Mouse (Mus musculus) limb, embryonic 15.5 days (tissue): ENCODE data around the gene Plekhm2. TPM values are rescaled to one million over a fixed set of nuclear protein-coding genes. Genes with fewer than 3 reads are reported as not detected.
A peak's percentile ranks its signal among the peaks of the same experiment; 100 is the strongest.

Source experiments
- ATAC-seq: fragments of 200-750 bp; cut with Nextera tagmentation; 2 replicates; pipeline ENCODE4 v1.8.0; 2017; ENCODE audit warnings: low read depth, moderate TSS enrichment; ENCODE audit not compliant: insufficient number of reproducible peaks, low FRiP score, low TSS enrichment
- H3K27ac ChIP-seq: fragments of 300-500 bp; sonication (generic); 2 replicates; pipeline ENCODE4 v1.5.1; 2015; ENCODE audit warnings: moderate library complexity, mild to moderate bottlenecking, inconsistent platforms
- H3K27me3 ChIP-seq: fragments of 300-500 bp; sonication (generic); 2 replicates; pipeline ENCODE4 v1.6.1; 2015; ENCODE audit warnings: inconsistent platforms
- H3K36me3 ChIP-seq: fragments of 300-500 bp; sonication (generic); 2 replicates; pipeline ENCODE4 v1.6.1; 2015; ENCODE audit warnings: inconsistent platforms
- H3K4me1 ChIP-seq: fragments of 300-500 bp; sonication (generic); 2 replicates; pipeline ENCODE4 v1.6.1; 2015; ENCODE audit warnings: inconsistent platforms
- H3K4me2 ChIP-seq: fragments of 300-500 bp; sonication (generic); 2 replicates; pipeline ENCODE4 v1.6.1; 2015; ENCODE audit warnings: mild to moderate bottlenecking, inconsistent platforms
- H3K4me3 ChIP-seq: fragments of 300-500 bp; sonication (generic); 2 replicates; pipeline ENCODE4 v1.5.1; 2015; ENCODE audit warnings: mild to moderate bottlenecking, inconsistent platforms
- H3K9ac ChIP-seq: fragments of 300-500 bp; sonication (generic); 2 replicates; pipeline ENCODE4 v1.6.1; 2015; ENCODE audit warnings: inconsistent platforms
- H3K9me3 ChIP-seq: fragments of 300-500 bp; sonication (generic); 2 replicates; pipeline ENCODE4 v1.6.1; 2016; ENCODE audit warnings: inconsistent platforms
- WGBS: fragments of 180-500 bp; shearing (Covaris S2); methylation state at CpG from one replicate; pipeline ENCODE4 v1.1.7; 2015; 5-methylcytosine and 5-hydroxymethylcytosine counted together
- polyA plus RNA-seq: library from polyadenylated mRNA; unstranded; fragments of >200 nt; fragmentation: Nextera tagmentation; extraction: Ambion mirVana; gene quantifications from 2 replicates; pipeline ENCODE4 v1.2.1, GENCODE M21; 2015

Gene Plekhm2
- polyA plus RNA-seq, 1 experiment from 2014 or later = 6.5 TPM

DNA sequence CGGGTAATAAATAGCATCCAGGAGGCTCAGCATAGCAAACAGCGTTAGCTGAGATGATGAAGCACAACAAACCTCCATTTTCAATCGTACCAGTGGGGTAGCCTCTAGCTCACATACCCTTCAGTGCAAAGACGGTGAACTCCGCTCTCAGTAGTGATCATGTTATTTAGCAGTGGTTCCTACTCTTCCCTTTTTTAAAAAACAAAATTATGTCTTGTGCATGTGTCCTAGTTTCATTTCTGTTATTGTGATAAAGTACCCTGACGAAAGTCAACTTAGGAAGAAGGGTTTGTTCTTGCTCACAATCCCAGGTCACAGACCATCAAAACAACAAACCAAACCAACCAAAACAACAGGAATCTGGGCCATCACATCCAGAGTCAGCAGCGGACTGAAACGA, 18.7 kb downstream of the Plekhm2 start:
- H3K27me3 ChIP-seq = no peaks in the 10 kb centered on the region
- H3K9ac ChIP-seq = no peak overlapping the region
- no peak overlapping the region for H3K4me3 ChIP-seq
- no peak overlapping the region for H3K4me2 ChIP-seq
- no peak for ATAC-seq
- 91% methylated on average over 8 of the region's 8 CpGs for WGBS
- H3K36me3 ChIP-seq = peaks cover 35% of the 10 kb centered on the region
- H3K9me3 ChIP-seq = no peaks in the 10 kb centered on the region
- H3K4me1 ChIP-seq = peaks cover 34% of the 10 kb centered on the region; the same call in 1 of the 2 replicates
- no peak overlapping the region for H3K27ac ChIP-seq

DNA sequence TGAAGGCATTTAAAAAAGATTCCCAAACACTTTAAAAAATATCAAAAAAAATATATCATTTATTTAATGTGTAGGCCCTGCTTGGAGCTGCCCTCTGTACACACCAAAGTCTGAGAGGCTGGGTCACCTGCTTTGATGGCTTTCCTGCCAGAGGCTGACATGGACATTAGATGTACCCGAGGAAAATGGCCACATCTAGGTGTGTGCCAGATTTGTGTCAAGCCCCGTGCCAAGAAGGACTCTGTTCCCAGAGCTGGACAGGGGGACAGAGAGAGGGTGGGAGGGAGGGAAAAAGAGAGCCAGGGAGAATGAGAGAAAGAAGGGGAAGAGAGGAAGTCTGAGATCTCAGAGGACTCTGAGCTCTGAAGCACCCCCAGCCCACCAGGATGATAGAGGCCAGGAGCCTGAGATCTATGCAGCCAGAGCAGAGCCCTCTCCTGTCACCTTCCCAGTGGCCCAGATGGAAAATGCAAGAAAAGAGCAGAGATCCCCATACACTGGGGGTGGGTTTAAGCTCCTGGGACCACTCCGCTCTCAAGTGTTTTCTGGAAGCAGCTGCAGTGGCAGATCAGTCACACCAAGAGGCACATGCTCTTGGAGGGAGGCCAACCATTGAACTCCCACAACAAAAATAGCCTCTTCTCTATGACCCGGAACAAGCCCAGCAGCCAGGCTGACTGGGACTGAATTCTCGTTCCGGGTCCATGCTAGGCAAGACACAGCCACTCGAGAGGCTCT, 21.4 kb downstream of the Plekhm2 start:
- Histone ChIP-seq H3K4me2 (no peak overlapping the region), H3K27me3 (no peaks in the 10 kb centered on the region), H3K4me1 (peaks cover 10% of the 10 kb centered on the region; the same call in 1 of the 2 replicates), H3K36me3 (peaks cover 51% of the 10 kb centered on the region), H3K27ac (peak overlapping the region; percentile 68), H3K4me3 (no peak overlapping the region), H3K9ac (no peak overlapping the region), H3K9me3 (no peaks in the 10 kb centered on the region)
- 60% methylated on average over 7 of the region's 7 CpGs for WGBS
- ATAC-seq = 0 out of 2 replicates have a peak, but pooled peaks have one; percentile 23

DNA sequence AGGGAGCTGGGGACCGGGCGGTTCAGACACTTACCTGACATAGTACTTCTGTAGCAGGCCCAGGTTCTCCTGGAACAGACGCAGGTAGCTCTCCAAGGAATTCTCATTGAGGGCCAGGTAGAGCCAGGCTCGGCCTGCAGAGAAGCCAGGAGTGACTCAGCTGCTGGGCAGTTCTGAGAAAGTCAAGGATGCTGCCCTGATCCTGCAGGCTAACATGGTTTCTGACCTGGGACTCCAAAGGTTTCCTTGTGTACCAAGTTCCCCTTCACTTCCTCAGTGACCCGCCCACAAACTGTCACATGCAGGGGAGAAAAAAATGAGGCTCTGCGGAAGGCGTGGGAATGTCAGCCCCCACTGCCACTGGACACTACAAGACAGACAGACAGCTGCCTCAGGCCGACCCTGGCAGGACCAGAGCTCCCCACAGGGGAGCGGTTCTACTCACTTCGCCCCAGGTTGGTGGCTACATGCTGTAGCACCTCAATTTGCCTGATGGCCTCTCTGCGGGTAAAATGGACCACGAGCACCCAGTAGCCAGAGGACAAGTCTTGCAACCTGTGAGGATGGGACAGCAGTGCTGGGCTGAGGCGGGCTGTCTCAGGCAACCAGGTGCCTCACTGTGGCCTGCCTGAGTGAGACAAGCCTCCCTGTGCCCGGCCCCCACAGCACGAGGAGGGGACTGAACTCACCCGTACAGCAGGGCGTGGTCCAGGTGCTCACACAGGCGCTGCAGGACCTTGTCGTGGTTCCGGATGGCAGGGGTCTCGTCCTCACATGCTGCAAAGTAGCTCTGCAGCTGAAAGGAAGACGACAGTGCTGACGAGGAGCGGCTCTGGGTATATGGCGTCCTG, 22.5 kb downstream of the Plekhm2 start:
- H3K4me1 ChIP-seq = peaks cover 8% of the 10 kb centered on the region; the same call in 1 of the 2 replicates
- H3K4me3 ChIP-seq = no peak overlapping the region
- no peak overlapping the region for H3K9ac ChIP-seq
- H3K9me3 ChIP-seq = no peaks in the 10 kb centered on the region
- H3K4me2 ChIP-seq = no peak overlapping the region
- H3K27me3 ChIP-seq = no peaks in the 10 kb centered on the region
- no peak overlapping the region for H3K27ac ChIP-seq
- H3K36me3 ChIP-seq = peaks cover 56% of the 10 kb centered on the region
- ATAC-seq = no peak
- 88% methylated on average over 25 of the region's 25 CpGs for WGBS

DNA sequence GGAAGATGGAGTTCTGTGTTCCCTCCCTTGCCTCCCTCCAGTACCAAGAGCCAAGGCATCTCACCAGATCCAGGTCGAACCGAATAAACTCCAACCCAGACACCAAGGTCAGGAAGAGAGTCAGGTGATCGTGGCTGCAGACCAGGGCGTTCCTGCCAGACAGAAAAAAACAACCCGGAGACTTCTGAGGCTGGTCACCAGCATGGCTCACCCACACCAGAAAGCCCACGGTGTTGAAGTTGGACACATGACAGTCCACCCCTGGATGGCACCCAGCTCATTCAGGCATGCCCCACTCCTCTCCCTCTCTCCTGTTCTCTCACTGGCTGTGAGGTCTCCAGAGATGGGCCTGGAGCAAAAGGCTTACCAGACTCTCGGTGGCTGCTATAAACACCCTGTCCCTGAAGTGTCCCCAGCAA, 23.3 kb downstream of the Plekhm2 start:
- 85% methylated on average over 7 of the region's 7 CpGs for WGBS
- H3K27me3 ChIP-seq = no peaks in the 10 kb centered on the region
- peaks cover 59% of the 10 kb centered on the region for H3K36me3 ChIP-seq
- ATAC-seq = no peak; the same call in 1 of the 2 replicates
- no peak overlapping the region for H3K4me3 ChIP-seq
- H3K9me3 ChIP-seq = no peaks in the 10 kb centered on the region
- H3K9ac ChIP-seq = no peak overlapping the region
- no peak overlapping the region for H3K4me2 ChIP-seq
- no peak overlapping the region for H3K27ac ChIP-seq
- peaks cover 8% of the 10 kb centered on the region; the same call in 1 of the 2 replicates for H3K4me1 ChIP-seq

DNA sequence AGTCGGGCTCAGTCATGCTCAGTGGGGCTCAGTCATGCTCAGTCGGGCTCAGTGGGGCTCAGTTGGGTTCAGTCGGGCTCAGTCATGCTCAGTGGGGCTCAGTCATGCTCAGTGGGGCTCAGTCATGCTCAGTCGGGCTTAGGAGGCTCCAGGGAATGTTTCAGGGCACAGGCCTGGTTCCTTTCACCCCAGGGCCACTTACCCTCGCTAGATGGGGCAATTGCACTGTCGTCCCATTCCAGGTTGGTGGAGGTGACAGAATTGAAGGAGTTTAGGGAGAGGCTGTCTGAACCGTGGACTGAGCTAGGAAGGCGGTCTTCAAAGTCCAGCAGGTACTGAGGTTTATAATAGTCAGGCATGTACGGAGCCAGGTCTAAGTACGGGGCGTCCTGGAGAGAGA, 25.2 kb downstream of the Plekhm2 start:
- Histone ChIP-seq H3K27ac (no peak overlapping the region), H3K9me3 (no peaks in the 10 kb centered on the region), H3K4me2 (no peak overlapping the region), H3K27me3 (no peaks in the 10 kb centered on the region), H3K9ac (no peak overlapping the region), H3K4me1 (peaks cover 8% of the 10 kb centered on the region; the same call in 1 of the 2 replicates), H3K36me3 (peaks cover 76% of the 10 kb centered on the region), H3K4me3 (no peak overlapping the region)
- no peak for ATAC-seq
- WGBS = 78% methylated on average over 11 of the region's 11 CpGs

DNA sequence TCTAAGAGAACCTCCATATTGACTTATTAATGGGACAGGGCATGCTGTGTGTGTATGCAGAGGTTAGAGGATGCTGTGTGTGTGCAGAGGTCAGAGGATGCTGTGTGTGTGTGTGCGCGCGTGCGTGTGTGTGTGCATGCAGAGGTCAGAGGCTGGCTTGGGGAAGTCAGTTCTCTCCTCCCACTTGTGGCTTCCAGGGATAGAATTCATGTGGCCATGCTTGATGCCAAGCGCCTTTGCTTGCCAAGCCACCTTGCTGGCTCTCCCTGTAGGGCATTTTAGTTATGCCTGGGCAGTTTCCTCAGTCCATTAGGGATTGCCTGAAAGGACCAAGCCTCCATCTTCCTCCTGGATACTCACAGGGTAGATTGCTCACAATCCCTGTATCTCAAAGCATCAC, 28.0 kb downstream of the Plekhm2 start:
- WGBS = 96% methylated on average over 5 of the region's 5 CpGs
- H3K4me3 ChIP-seq = no peak overlapping the region

DNA sequence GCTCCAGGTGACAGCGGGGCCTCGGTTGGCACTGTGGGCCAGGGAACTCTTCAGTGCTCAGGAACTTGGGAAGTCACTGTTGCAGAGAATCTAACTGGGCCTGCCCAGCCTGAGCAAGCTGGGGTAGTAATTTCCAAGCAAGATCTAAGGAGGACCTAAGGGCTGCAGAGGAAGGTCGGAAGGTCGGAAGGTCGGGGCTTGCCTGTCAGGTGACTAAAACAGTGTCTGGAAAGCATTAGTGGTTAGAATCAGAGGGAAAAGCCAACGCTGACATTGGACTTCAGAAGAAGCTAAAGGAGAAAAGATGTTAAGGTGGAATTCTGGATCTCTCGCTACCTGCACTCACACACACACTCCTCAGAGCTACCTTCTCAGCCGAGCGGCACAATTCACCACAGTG, 28.7 kb downstream of the Plekhm2 start:
- H3K9me3 ChIP-seq = no peaks in the 10 kb centered on the region
- peaks cover 91% of the 10 kb centered on the region for H3K36me3 ChIP-seq
- no peak for ATAC-seq

More for the DNA sequence above, 28.0 kb downstream of the Plekhm2 start:
- ATAC-seq = no peak
- no peaks in the 10 kb centered on the region for H3K27me3 ChIP-seq
- H3K4me2 ChIP-seq = no peak overlapping the region
- no peaks in the 10 kb centered on the region for H3K4me1 ChIP-seq
- no peak overlapping the region for H3K9ac ChIP-seq
- H3K36me3 ChIP-seq = peaks cover 91% of the 10 kb centered on the region
- H3K27ac ChIP-seq = no peak overlapping the region
- H3K9me3 ChIP-seq = no peaks in the 10 kb centered on the region

DNA sequence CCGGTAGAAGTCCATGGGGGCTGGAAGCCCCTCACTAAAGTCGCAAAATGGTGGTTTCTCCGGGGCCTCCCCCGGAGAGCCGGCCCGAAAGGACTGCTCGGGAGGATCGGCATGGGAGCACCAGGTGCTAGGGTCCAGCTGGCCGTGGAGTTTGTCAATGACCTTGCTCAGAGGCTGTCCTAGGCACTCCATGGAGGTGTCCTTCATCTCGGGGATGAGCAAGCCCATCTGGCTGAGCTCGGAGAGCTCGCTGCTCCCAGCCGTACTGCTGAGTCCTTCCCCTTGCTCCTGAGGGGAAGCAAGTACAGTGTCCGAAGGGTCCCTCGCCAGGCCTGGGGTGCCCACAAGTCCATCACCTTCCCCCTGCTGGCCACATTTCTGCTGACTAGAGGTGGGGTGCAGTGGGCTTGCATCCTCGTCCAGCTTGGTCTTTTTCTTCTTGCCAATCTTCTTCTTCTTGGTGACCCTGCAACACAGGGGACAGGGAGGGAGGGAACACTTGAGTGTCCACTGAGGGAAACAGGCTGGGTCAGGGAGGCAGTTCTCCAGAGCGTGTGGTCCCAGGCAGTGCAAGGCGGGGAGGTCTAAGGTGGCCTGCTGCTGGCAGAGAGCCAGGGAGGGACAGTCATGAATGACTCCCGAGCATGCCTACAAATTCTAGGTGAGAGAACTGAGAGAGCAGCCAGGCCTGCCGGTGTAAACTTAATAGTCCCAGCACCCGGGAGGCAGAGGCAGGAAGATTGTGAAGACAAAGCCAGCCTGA, 32.4 kb downstream of the Plekhm2 start:
- no peak for ATAC-seq
- no peak overlapping the region for H3K4me2 ChIP-seq
- no peaks in the 10 kb centered on the region for H3K9me3 ChIP-seq
- no peak overlapping the region for H3K27ac ChIP-seq
- peaks cover 95% of the 10 kb centered on the region for H3K36me3 ChIP-seq
- no peak overlapping the region for H3K4me3 ChIP-seq
- H3K4me1 ChIP-seq = no peaks in the 10 kb centered on the region
- no peak overlapping the region for H3K9ac ChIP-seq
- H3K27me3 ChIP-seq = no peaks in the 10 kb centered on the region
- WGBS = 93% methylated on average over 21 of the region's 21 CpGs

More for the DNA sequence above, 28.7 kb downstream of the Plekhm2 start:
- Histone ChIP-seq H3K4me2 (no peak overlapping the region), H3K4me3 (no peak overlapping the region), H3K9ac (no peak overlapping the region), H3K27me3 (no peaks in the 10 kb centered on the region), H3K4me1 (no peaks in the 10 kb centered on the region), H3K27ac (no peak overlapping the region)
- 58% methylated on average over 9 of the region's 9 CpGs for whole genome bisulfite sequencing

DNA sequence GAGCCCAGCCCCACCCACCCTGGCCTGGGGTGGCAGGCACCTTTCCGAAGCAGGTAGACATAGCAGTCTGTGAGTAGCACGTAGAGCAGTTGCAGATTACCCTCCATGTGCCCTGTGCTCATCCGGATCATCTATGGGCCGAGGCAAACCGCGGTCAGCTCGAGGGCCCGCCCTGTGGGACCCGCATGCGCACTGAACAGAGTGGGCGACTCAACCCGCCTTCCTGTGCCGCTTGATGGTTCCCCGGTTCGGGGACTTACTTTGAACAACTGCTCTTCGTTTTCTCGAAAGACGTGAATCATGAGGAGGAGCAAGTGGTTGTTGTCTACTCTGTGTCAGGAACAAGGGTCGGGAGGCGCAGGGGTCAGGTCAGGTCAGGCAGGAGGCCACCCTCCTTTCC, 33.4 kb downstream of the Plekhm2 start:
- H3K9ac ChIP-seq = no peak overlapping the region
- no peaks in the 10 kb centered on the region for H3K4me1 ChIP-seq
- H3K4me2 ChIP-seq = no peak overlapping the region
- H3K9me3 ChIP-seq = no peaks in the 10 kb centered on the region
- no peak overlapping the region for H3K27ac ChIP-seq
- no peaks in the 10 kb centered on the region for H3K27me3 ChIP-seq
- H3K4me3 ChIP-seq = no peak overlapping the region
- WGBS = 94% methylated on average over 20 of the region's 20 CpGs
- no peak for ATAC-seq
- peaks cover 93% of the 10 kb centered on the region for H3K36me3 ChIP-seq

DNA sequence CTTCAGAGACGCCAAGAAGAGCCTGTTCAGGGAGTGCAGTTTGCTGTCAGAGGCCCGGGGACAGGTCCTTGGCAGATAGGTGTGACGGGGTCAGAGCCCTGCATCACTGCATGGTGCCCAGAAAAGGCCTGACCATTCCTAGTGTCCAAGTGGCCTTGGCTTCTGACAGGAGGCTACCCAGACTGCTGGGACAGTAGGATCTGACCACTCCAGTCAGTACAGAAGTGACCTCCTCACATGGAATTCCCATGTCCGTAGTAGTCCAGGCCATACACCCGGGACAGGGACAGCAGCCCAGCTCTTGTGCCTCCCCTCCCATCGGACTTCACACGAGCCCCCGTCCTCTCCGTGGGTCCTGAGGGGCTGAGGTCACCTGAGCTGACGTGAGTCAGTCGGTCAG, 34.7 kb downstream of the Plekhm2 start:
- Histone ChIP-seq H3K9ac (no peak overlapping the region), H3K9me3 (no peaks in the 10 kb centered on the region), H3K4me3 (no peak overlapping the region), H3K4me2 (no peak overlapping the region), H3K27me3 (no peaks in the 10 kb centered on the region), H3K27ac (no peak overlapping the region), H3K36me3 (peaks cover 95% of the 10 kb centered on the region), H3K4me1 (no peaks in the 10 kb centered on the region)
- 91% methylated on average over 11 of the region's 11 CpGs for WGBS
- no peak for ATAC-seq

DNA sequence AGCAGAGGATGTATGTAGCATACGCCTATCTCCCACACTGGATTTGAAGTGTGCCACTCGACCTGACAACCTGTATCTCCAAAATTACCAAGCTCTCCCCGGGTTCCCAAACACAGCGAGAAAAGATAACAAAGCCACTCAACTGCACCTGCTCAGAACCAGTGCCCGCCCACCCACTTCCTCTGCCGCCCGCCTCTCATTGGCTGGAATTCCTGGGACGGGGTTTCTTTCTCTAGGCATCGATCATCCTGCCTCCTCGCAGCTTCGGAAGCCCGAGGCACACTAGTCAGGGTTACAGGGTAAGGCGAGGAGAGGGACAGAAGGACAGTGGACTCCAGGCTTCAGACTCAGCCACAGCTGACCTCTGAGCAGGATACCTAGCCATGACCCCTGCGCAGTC, 36.0 kb downstream of the Plekhm2 start:
- Histone ChIP-seq H3K36me3 (peaks cover 83% of the 10 kb centered on the region), H3K4me3 (no peak overlapping the region), H3K4me2 (no peak overlapping the region), H3K27me3 (no peaks in the 10 kb centered on the region), H3K9ac (no peak overlapping the region), H3K9me3 (no peaks in the 10 kb centered on the region), H3K4me1 (peaks cover 1% of the 10 kb centered on the region; the same call in 1 of the 2 replicates), H3K27ac (no peak overlapping the region)
- WGBS = 86% methylated on average over 14 of the region's 14 CpGs
- ATAC-seq = no peak
